13 mouse cellular contexts compared by ENCODE assay signal in genomic region chr16:45223648-45224388, GRCm38 (mm10). TPM values are rescaled to one million over a fixed set of nuclear protein-coding genes. Genes with fewer than 3 reads are reported as not detected.
DNase-seq lines count a peak whose midpoint lies in the region; ATAC-seq and TF ChIP-seq lines count a peak whose summit lies in the region.
"Had no signal": no experiment of that assay in that cellular context is flagged by ENCODE, and none has a peak within 500 bp of the region (broad histone marks: within the 10 kb centered on the region; RNA-seq: fewer than 3 reads in every experiment).

TSS of gene Btla (plus strand) at chr16:45224315.

- ATAC-seq in forebrain, embryonic 13.5 days: peak; percentile 36; the same call in 1 of the 2 replicates
- ATAC-seq in forebrain, embryonic 15.5 days (replicated peaks): no peak
- no peak for ATAC-seq in hindbrain, embryonic 14.5 days (ENCODE audit: low FRiP score)

- H3K36me3 ChIP-seq in forebrain, embryonic 13.5 days (ENCODE audit: poor library complexity, severe bottlenecking): no peaks in the 10 kb centered on the region
- H3K36me3 ChIP-seq in forebrain, embryonic 15.5 days: no peaks in the 10 kb centered on the region
- H3K36me3 ChIP-seq in thymus, adult 2 months (ENCODE audit: control insufficient read depth, insufficient read depth, low read length): no peaks in the 10 kb centered on the region
- no peaks in the 10 kb centered on the region for H3K36me3 ChIP-seq in hindbrain, embryonic 14.5 days (replicated peaks; ENCODE audit: control insufficient read depth, insufficient read depth)
- H3K36me3 ChIP-seq: embryonic facial prominence, embryonic 10.5 days; hindbrain, embryonic 12.5 days had no signal

- H3K4me1 ChIP-seq in forebrain, embryonic 13.5 days: no peaks in the 10 kb centered on the region
- no peaks in the 10 kb centered on the region for H3K4me1 ChIP-seq in forebrain, embryonic 15.5 days
- H3K4me1 ChIP-seq in thymus, adult 2 months (replicated peaks; ENCODE audit: control insufficient read depth, insufficient read depth, low read length): peaks cover 12% of the 10 kb centered on the region
- 0 out of 2 replicates have a peak, but pooled peaks cover 4% of the 10 kb centered on the region for H3K4me1 ChIP-seq in hindbrain, embryonic 14.5 days (replicated peaks; ENCODE audit: control insufficient read depth, insufficient read depth, low read length)
- H3K4me1 ChIP-seq: embryonic facial prominence, embryonic 10.5 days; hindbrain, embryonic 12.5 days had no signal

- DNase-seq in CD8-positive naive resting alpha-beta T cell, adult 2 months (ENCODE audit: low read depth in 2 of 2, low spot score in 2 of 2): peak; percentile 37 to 48
- DNase-seq in induced T-regulatory cell, adult 2 months (ENCODE audit: low read depth): peak; percentile 86
- peak; percentile 46 for DNase-seq in thymus, adult 2 months
- no peak for DNase-seq in hindbrain, embryonic 14.5 days (ENCODE audit: low spot score)
- DNase-seq in cerebellum, postnatal 10 days: no peak
- DNase-seq in cerebellum, adult 8-10 months: no peak
- DNase-seq: kidney, postnatal 10 days; lung, embryonic 14.5 days had no signal

- H3K27ac ChIP-seq in forebrain, embryonic 13.5 days: no peak within 1 kb of the TSS
- H3K27ac ChIP-seq in forebrain, embryonic 15.5 days (replicated peaks): no peak within 1 kb of the TSS
- H3K27ac ChIP-seq in thymus, adult 2 months (ENCODE audit: control insufficient read depth, insufficient read depth, low read length): peak within 1 kb of the TSS; percentile 74
- H3K27ac ChIP-seq in hindbrain, embryonic 14.5 days: no peak within 1 kb of the TSS
- H3K27ac ChIP-seq: embryonic facial prominence, embryonic 10.5 days; heart, adult 2 months; hindbrain, embryonic 12.5 days had no signal

- WGBS in forebrain, embryonic 13.5 days: 33% methylated on average over 10 of the region's 10 CpGs
- WGBS in forebrain, embryonic 15.5 days: 35% methylated on average over 10 of the region's 10 CpGs
- WGBS in thymus, adult 2 months: 3% methylated on average over 10 of the region's 10 CpGs
- 35% methylated on average over 10 of the region's 10 CpGs for whole genome bisulfite sequencing in hindbrain, embryonic 14.5 days

- no peak within 1 kb of the TSS for H3K4me3 ChIP-seq in forebrain, embryonic 13.5 days
- H3K4me3 ChIP-seq in forebrain, embryonic 15.5 days: no peak within 1 kb of the TSS
- H3K4me3 ChIP-seq in thymus, adult 2 months (ENCODE audit: control insufficient read depth, insufficient read depth, low read length): peak within 1 kb of the TSS; percentile 13; the same call in 1 of the 2 replicates
- H3K4me3 ChIP-seq in hindbrain, embryonic 14.5 days (replicated peaks; ENCODE audit: low read length): no peak within 1 kb of the TSS
- H3K4me3 ChIP-seq: embryonic facial prominence, embryonic 10.5 days; heart, adult 2 months; hindbrain, embryonic 12.5 days had no signal

- no peaks in the 10 kb centered on the region for H3K27me3 ChIP-seq in forebrain, embryonic 13.5 days
- H3K27me3 ChIP-seq in forebrain, embryonic 15.5 days: no peaks in the 10 kb centered on the region
- H3K27me3 ChIP-seq in thymus, adult 2 months (ENCODE audit: control insufficient read depth, insufficient read depth, low read length): no peaks in the 10 kb centered on the region
- H3K27me3 ChIP-seq in hindbrain, embryonic 14.5 days (ENCODE audit: control insufficient read depth, insufficient read depth, low read length): no peaks in the 10 kb centered on the region
- H3K27me3 ChIP-seq: hindbrain, embryonic 12.5 days had no signal

- H3K9me3 ChIP-seq in forebrain, embryonic 13.5 days (replicated peaks): no peaks in the 10 kb centered on the region
- H3K9me3 ChIP-seq in forebrain, embryonic 15.5 days: no peaks in the 10 kb centered on the region
- H3K9me3 ChIP-seq in hindbrain, embryonic 14.5 days (ENCODE audit: control insufficient read depth, low read length): no peaks in the 10 kb centered on the region
- H3K9me3 ChIP-seq: embryonic facial prominence, embryonic 10.5 days; hindbrain, embryonic 12.5 days had no signal

- no peak for TF ChIP-seq CTCF in thymus, adult 2 months (IDR thresholded peaks at IDR 0.05; ENCODE audit: borderline replicate concordance, control insufficient read depth, extremely low read depth, insufficient read depth, low read length, poor library complexity)

- H3K4me2 ChIP-seq in forebrain, embryonic 13.5 days: no peak within 1 kb of the TSS
- H3K4me2 ChIP-seq in forebrain, embryonic 15.5 days (replicated peaks): no peak within 1 kb of the TSS
- H3K4me2 ChIP-seq in hindbrain, embryonic 14.5 days (replicated peaks): no peak within 1 kb of the TSS
- H3K4me2 ChIP-seq: hindbrain, embryonic 12.5 days; lung, embryonic 14.5 days had no signal

- TF ChIP-seq POLR2A in thymus, adult 2 months (IDR thresholded peaks at IDR 0.05; ENCODE audit: control insufficient read depth, extremely low read depth, insufficient read depth, low read length, poor library complexity): no peak

- H3K9ac ChIP-seq in forebrain, embryonic 13.5 days: no peak within 1 kb of the TSS
- no peak within 1 kb of the TSS for H3K9ac ChIP-seq in forebrain, embryonic 15.5 days (replicated peaks)
- no peak within 1 kb of the TSS for H3K9ac ChIP-seq in hindbrain, embryonic 14.5 days
- H3K9ac ChIP-seq: hindbrain, embryonic 12.5 days; lung, embryonic 14.5 days had no signal

RNA-seq across cellular contexts. Expression of gene Btla, which starts in this region (rescaled TPM):
- polyA plus RNA-seq in forebrain, embryonic 13.5 days (2015; fragmentation: Nextera tagmentation; extraction: Ambion mirVana): 0.30 and 0.48 TPM in 2 replicates
- 0.23 TPM in 1 of 2 replicates, not detected in the other for polyA plus RNA-seq in forebrain, embryonic 15.5 days (2015; fragmentation: Nextera tagmentation; extraction: Ambion mirVana)
- 4.2 and 5.0 TPM in 2 replicates for polyA plus RNA-seq in thymus, adult 2 months (2012; rRNA removed)
- 0.10 TPM in 1 of 2 replicates, not detected in the other for polyA plus RNA-seq in hindbrain, embryonic 14.5 days (2014; fragmentation: Nextera tagmentation; extraction: Ambion mirVana)

Comparison
In these comparisons a context has a peak if more than half of its experiments do, and no peak if none do; other contexts are left out.
1. Peak in ATAC-seq in forebrain, embryonic 13.5 days; RNA of the gene not detected or under 1 TPM.
2. DNase-seq: peak in CD8-positive naive resting alpha-beta T cell, adult 2 months (2 of 2), induced T-regulatory cell, adult 2 months (single experiment) and thymus, adult 2 months (single experiment); none in hindbrain, embryonic 14.5 days (single experiment), cerebellum, postnatal 10 days (0 of 2) and cerebellum, adult 8-10 months (single experiment).